Mouse (Mus musculus): ENCODE measurements around the gene Sh3glb2.
A peak's percentile ranks its signal among the peaks of the same experiment; 100 is the strongest.

The Sh3glb2 gene

DNA sequence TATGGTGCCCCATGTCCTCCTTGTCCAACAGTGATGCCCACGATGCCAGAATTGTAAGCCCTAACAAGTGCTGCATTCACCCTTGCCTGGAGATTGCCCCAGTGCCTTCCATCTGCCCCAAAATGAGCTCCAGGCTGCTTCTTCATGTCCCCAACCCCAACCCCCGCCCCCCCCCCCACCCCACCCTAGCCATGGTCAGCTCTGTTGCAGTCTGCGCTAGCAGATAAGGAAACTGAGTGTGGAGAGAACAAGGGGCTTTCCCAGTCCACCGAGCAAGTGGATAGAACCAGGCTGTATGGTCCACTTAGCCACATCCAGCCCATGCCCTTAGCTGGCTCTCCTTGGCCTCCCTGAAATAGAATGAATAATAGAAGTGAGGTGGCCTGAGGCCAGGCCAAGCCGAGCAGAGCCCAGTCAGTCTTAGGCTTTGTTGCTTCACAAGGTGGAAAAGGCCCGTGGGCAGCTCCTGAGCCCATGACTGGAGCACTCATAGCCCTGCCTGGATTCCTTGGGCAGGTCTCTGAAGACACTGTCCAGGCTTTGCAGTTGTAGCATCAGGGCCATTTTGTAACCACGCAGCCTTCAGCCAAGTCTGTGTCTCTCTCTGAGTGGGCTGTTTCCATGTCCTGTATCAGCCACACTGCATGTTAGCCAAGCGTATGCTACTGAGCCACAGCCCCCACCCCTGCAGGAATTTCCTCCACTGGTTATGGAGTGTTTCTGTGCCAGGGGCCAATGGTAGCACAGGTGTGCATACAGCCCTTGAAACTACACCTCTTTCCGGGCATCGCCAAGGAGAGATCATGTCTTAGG, 21.6 kb upstream of the Sh3glb2 start:
- DNase-seq (ENCODE audit: low spot score): no peak

DNA sequence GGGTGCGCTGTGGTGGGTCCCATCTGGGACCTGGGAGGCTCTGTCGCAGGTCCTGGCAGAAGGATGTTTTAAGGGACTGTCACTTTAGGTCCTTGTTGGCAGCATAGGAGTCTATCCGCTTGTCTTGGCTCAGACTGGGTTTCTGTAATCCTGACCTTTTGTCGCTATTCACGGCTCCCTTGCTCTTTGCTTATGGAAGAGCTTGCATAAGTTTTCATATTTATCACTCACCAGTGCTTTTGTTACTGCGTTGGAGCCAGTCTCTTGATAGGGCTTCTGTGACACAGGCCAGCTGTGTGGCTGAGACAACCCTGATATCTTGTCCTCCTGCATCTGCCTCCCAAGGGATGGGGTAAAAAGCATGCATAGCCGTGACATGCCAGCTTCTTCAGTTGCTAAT, 20.2 kb upstream of the Sh3glb2 start:
- DNase-seq (ENCODE audit: low spot score): no peak

DNA sequence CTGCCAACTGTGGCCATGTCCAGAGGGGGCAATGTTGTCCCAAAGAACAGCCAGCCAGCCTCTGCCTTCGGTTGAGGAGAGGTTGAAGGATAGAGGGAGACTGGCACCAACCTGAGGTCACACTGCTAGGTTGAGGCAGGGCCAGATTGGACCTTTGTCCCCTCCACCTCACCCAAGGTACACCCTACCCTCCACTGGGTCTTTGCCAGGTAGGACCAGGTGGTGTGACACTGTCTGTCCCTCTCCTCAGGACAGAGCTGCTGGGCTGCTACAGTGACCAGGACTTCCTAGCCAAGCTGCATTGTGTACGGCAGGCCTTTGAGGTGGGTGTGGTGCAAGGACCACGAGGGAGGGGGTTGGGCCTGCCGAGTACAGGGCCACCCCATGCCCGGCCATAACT, 18.6 kb upstream of the Sh3glb2 start:
- DNase-seq (ENCODE audit: low spot score): no peak

DNA sequence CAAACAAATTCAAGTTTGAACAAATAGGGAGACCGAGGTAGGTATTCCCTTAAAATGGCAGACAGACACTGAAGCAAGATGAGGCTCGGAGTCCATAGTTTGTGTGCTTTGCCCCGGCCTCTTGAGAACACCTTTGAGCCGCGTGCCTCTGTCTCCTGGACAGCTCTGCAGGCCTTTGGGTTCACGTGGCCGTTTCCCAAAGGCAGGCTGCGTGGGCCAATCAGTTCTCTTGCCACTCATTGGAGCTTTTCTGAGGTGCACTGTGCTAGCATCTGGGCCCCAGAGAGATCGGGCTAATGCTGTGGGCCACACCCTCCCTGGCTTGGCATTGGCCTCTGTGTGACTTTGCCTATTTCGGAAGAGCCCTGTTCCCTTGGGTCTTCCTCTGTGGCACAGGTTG, 16.8 kb upstream of the Sh3glb2 start:
- no peak for DNase-seq (ENCODE audit: low spot score)

DNA sequence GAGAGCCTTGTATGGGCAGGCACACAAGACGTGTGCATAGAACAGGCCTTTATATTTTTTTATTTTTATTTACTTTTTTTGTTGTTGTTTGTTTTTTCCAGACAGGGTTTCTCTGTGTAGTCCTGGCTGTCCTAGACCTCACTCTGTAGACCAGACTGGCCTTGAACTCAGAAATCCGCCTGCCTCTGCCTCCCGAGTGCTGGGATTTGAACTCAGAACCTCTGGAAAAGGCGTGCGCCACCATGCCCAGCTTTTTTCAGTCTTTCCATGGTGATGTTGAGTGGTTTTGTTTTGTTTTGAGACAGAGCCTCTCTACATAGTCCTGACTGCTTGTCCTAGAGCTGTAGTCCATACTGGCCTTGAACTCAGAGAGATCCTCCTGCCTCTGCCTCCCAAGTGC, 13.6 kb upstream of the Sh3glb2 start:
- DNase-seq (ENCODE audit: low spot score): no peak

DNA sequence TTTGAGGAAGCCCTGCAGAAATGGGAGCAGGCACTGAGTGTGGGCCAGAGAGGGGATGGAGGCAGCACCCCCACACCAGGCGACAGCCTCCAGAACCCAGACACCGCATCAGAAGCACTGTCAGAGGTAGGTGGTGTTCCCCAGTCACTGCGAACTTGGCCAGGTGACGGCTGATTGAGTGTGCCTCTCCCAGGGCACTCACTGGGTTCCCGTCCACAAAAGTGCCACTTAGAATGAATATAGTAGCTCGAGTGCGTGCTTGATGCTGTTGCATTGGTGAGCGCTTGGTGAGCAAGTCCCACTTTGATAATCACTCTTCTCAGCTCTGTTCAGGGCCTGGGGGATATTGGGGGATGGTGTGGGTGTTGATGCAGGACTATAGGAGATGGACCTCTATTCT, 12.4 kb upstream of the Sh3glb2 start:
- DNase-seq (ENCODE audit: low spot score): no peak

DNA sequence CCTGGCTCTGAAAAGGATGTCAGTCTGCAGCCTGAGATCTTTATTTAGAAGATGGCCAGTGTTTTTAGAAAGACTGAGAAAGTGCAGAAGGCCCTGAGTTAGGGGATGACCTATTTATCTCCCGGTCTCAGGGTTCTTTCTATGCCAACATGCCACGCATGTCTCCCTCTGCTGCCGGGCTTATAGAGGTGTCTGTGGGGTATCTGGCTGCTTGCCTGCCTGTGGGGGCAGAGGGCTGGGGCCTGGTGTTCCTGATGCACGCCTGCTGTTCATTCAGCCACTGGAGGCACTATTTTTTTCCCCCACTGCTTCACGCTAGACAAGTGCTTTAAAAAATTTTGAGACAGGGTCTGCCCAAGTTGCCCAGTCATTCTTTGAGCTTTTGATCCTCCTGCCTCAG, 7.1 kb upstream of the Sh3glb2 start:
- no peak for DNase-seq (ENCODE audit: low spot score)

DNA sequence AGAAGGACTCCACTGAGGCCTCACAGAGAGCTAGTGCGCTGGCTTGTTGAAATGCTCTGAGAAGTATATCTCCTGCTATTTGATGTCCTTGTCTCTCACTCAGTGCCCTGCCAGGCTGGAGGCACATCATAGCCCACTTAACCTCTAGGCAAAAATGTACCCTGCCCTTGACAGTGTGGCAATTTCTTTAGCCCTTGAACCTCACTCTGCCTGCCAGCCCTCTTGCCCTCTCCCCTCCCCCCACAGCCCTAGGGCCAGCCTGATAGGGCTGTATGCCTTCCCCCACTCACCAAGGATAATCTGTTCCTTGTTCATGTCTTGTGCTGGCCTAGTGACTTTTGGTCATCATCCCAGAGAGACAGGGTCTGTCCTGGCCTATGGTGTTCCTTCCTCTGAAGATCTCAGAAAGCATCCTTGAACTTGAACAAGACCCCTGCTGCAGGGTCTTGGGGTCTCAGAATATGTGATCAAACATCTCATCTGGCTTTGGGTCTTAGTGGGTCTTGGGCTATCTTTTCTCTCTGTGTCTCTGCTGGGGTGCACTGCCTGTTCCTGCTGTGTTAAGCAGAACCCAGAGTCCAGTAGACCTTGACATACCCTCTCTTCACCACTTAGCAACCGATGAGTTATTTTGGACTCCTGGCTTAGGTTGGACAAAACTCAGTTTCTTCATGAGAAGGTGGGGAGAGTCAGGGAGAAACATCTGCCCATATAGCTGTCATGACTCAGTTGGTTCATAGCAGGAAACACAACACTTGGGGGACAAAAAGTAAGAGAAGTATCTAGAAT, 6.3 kb upstream of the Sh3glb2 start:
- no peak for DNase-seq (ENCODE audit: low spot score)

DNA sequence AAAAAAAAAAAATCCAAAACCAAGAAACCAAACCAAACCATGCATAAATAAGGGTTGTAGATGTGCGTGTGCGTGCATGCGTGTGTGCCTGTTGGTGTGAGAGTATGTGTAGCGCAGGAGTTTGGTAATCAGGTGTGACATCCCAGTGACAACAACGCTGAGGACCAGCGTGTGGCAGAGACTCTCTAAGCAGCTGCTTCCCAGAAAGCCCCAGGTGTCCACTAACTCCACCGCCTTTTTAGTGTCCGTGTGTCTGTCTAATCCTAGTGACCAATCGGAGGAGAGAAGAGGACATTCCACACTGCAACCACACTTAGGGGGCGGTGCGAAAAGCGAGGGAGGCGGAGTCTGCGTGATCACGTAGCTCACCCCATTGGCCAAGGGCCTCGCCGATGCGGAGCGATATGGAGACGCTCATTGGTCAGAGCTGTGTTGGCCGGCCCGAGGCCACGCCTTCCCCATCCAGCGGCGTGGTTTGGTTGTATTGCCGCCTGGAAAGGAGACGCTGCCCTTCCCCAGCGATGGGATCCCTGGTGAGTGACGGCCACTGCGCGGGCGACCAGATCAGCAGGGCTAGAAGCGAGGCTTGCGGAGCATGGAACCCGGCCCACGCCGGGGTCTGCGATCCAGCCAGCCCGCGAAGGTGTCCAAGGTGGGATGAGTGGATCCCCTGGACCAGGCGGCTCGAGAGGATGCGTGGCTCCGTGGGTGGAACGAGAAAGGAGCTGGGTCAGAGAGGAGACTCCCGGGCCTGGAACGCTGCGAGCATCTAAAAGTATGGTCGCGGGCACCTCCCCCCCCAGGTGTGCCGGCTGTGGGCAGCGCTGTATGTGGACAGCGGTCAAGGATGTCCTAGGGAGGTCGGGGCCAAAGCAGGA, 4.9 kb upstream of the Sh3glb2 start, which contains the start of gene Miga2:
Gene Miga2 (plus strand): TSS at position 461 of the 878 bp plus-strand sequence.
- peak; percentile 95 for DNase-seq (ENCODE audit: low spot score)

DNA sequence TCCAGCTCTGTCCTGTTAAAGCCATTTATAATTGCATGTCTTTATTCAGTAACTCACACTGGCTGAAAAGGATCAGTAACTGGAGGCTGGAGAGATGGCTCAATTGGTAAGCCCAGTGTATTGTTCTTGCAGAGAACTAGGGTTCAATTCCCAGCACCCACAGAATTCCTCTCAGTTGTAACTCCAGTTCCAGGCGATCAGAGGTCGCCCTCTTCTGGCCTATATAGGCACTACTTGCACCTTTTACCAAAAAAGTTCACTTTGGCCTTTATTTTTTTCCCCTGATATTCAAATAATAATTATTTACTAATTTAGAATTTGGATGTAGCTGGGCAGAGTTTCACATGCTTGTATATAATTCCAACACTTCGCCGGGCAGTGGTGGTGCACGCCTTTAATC, 3.7 kb upstream of the Sh3glb2 start:
- no peak for DNase-seq (ENCODE audit: low spot score)

DNA sequence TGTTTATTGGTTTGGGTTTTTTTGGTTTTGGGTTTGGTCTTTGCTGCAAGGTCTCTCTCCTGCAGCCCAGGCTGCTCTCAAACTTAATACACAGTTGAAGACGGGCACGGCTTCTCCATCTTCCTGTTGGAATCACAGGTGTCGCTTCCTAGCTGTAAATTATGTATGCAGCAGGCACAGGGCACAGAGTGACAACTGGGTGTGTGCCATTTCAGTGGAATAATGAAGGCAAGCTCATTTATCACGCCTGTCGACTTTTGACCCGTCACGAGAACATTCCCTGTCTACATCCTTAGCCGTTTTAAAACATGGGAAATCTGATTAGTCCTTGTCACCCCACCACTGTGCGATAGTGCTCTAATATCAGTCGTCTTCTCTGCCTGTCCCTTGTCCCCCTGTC, 1.5 kb upstream of the Sh3glb2 start:
- no peak for DNase-seq (ENCODE audit: low spot score)

DNA sequence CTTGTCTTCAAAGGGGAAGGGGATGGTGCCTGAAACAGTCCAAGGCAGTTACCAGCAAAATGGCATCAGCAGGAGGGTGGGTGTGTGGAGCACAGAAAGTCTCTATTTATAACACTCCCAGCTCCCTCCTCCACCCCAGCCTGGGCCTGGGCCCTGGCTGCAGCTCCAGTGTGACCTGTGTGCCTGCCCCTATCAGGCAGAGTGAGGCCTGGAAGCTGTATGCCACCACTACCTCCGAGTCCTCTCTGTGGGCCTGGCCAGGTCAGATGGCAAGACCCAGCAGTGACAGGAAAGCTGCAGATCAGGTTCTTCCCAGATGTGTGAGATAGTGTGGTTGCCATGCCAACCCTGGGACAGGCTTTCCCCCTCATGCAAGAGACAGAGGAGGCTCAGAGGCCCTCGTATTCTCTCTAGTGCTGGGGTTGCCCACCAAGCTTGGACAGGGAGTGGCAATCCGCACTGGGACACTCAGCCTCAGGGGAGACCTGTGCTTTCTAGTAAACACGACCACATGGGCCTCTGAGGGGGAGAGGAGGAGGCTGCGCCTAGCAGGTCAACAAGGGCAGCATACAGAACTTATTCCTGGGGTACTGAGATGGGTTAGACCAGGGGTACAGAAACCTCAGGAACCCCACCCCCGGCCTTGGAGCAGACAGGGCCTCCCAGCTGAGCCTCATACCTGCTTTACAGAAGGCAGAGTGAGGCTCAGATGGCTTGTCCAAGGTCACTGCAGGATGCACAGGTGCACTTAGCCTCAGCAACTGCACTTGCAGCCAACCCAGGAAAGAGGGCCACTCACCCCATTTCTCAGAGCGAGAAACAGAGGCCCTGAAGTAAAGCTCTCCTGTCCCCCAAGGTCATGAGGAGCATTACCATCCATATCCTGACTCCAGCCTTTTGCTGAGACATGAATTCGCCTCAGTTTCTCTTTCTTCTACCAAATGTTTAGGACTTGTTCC, 1.3 kb downstream of the Sh3glb2 start:
- peak; percentile 56 for DNase-seq (ENCODE audit: low spot score)

DNA sequence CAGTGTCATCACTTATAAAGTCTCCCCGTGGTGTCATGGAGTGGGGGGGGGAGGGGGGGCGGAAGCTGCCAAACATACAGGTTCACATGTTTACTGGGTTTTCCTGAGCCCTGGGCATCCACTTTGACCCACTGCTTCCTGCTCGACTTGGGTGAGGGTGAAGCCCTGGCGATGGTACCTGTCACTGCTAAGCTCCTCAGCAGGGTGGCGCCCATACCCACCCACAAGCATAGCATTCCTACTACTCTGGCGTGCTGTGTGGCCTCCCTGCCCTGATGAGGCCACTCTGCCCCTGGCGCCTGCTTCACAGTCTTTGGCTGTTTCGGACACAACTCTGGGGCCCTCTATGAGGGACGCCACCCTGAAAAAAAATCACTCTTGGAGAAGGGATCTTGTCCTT, 2.2 kb downstream of the Sh3glb2 start:
- DNase-seq (ENCODE audit: low spot score): no peak

DNA sequence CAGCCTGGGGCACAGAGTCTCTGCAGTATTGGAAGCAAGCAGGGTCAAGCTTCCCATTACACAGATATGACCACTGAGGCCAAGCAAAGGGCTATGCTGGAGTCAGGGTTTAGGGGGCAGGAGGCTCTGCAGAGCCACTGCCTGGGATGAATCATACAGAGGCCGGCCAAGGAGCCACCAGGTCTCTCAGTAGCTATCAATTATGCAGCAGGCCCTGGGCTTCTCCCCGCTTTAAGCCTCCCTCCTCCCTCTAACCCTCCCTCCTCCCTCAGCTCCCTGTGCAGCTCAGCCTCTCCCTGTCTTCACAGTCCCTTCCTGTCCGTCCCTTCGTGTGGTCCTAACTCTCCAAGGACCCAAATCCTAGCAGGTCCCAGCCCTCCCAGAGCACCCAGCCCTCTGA, 2.9 kb downstream of the Sh3glb2 start:
- DNase-seq (ENCODE audit: low spot score): no peak

DNA sequence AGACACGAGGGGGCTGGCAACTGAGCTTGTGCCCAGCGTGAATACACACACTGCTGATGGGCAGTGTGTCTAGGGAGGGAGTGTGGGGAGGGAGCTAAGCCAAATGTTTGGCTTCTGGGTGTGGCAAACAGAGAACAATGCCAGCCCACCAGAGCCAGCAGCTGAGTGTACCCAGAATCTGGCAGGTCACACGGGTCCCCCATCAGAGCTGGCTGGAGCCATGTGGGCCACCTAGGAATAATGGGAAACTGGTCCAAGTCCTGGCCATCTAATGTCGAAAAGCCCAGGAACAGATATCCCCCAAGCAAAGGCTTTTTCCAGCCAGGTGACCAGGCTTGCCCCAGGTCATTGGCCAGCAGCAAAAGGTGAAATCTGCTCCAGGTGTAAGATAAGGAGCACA, 3.3 kb downstream of the Sh3glb2 start:
- no peak for DNase-seq (ENCODE audit: low spot score)

DNA sequence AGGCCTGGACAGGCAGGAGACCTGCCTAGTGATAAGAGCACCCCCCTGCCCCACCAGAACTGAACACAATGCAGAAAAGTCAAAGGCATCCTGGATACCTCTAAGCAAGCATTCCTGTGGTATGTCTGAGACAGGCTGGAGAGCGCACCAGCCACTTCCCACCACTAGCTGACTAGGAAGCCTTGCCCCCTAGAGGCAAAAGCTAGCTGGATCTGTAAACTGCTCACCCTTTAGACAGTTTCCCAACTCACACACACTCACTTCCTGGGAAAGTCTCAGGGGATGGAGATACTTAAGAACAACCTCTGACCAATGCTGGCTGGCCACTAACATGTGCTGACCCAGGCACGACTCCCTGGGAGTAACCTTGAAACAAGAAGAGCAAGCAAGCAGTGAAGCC, 8.0 kb downstream of the Sh3glb2 start:
- no peak for DNase-seq (ENCODE audit: low spot score)

DNA sequence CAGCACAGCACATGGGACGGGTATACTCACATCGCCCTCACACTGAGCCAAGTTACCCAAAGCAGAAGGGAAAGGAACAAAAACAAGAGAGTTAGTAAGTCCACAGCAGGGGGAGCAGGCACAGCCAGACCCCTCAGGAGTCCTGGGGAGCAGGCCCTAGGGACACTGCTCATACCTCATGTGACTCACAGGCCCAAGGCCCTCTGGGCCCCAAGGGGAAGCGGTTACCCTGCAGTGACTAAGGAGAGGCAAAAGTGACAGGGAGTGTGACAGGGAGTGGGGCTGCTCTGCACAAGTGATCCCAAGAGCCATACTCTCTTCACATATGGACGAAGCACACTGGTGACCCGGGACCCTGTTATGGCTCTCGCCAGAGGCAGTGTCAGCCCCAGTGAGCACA, 9.9 kb downstream of the Sh3glb2 start:
- DNase-seq (ENCODE audit: low spot score): no peak

DNA sequence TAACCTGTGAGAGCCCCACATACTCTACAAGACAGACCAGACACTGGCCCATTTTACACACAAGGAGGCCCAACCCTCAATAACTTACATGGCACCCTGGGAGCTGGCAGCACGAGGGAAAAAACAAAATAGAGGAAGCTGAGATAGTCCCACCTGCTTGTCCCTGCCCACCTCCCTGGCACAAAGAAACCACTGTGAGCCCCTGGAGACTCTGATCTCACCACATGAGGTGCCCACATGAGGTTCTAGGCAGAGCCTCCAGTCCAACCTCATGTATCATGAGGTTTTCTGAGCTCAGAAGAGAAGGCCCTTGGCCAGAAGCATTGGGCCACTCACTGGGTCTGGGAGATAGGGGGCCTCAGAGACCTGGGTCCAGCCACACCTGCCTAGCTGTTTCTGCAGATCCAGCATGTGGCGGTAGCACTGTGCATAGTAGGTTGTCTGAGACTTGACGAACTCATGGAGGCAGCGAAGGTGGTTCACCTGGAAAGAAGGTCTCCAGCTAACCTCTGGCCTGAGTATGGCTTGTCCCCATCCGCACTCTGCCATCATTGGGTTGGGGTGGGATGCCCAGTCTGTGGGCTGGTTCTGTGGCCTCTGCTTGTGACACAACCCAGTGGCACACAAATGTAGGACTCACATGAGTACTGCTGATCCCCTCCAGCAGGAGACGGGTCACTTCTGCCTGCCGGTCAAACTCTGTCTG, 13.0 kb downstream of the Sh3glb2 start:
- DNase-seq (ENCODE audit: low spot score): no peak

DNA sequence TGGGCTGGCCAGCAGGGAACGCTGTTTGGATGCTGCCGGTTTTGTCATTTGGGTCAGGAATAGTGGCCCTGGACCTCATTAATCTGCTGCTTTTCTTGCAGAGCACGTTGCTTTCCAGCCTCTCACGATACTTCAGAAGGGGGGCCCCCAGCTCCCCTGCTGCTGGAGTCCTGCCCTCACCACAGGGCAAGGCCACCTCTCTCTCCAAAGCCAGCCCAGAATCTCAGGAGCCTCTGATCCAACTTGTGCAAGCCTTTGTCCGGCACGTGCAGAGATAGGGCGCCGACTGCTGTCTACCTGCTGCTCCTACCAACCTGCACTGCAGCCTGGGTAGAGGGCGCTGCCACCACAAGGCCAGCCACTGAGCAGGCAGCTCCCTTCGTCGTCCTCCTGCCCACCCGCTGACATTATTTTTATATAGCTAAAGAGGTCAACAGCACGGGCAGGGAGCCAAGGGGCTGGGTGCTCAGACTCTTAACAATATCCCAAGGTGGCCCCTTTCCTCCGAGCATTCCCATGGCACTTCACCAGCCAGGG, 15.5 kb downstream of the Sh3glb2 start:
- no peak for DNase-seq (ENCODE audit: low spot score)

DNA sequence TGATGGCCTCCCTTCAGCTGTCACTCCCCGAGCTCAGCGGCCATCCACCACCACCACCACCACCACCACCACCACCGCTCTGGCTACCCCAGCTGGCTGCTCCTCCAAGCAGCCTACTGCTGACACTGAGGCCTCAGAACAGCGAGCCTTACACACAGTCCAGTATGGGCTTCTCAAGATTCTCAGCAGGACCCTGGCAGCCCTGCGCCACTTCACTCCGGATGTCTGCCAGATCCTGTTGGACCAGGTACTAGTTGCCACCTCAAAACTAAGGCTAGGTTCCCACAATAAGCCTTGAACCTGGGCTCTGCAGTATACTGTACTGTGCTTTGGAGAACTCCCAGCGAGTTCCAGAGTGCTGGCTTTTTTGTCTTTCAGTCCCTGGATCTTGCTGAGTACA, 16.6 kb downstream of the Sh3glb2 start:
- DNase-seq (ENCODE audit: low spot score): no peak

Data from urinary bladder, postnatal 25 days (tissue).